Mouse (Mus musculus) adrenal gland, postnatal 25 days (tissue): ENCODE results near the gene Cryba4. TPM values are rescaled to one million over a fixed set of nuclear protein-coding genes. Genes with fewer than 3 reads are reported as not detected.
A peak's percentile ranks its signal among the peaks of the same experiment; 100 is the strongest.

Experiments used
- DNase-seq: peaks from one replicate; pipeline ENCODE4 v3.0.0; 2021; ENCODE audit warnings: mixed read lengths
- total RNA-seq: library from RNA; stranded (reverse); gene quantifications from 2 replicates; pipeline ENCODE4 v1.2.3, GENCODE M21; 2021

Gene Cryba4
- total RNA-seq, 1 experiment from 2014 or later, result 14.8 TPM

- no peak for DNase-seq
Observed at GRCm38 (mm10) chr5:112266011-112266777, 13.9 kb upstream of the Cryba4 start.

- no peak for DNase-seq
Observed at GRCm38 (mm10) chr5:112265515-112265914, 13.2 kb upstream of the Cryba4 start.

GRCm38 (mm10) chr5:112265110-112265509, 12.8 kb upstream of the Cryba4 start:
- DNase-seq, result no peak

- no peak for DNase-seq
Observed at GRCm38 (mm10) chr5:112264099-112264498, 11.8 kb upstream of the Cryba4 start.

- DNase-seq, result no peak
Observed at GRCm38 (mm10) chr5:112260818-112261217, 8.5 kb upstream of the Cryba4 start.

GRCm38 (mm10) chr5:112259862-112260650, 7.7 kb upstream of the Cryba4 start:
- DNase-seq, result no peak

- no peak for DNase-seq
Observed at GRCm38 (mm10) chr5:112257896-112258295, 5.6 kb upstream of the Cryba4 start.

GRCm38 (mm10) chr5:112256457-112256856, 4.1 kb upstream of the Cryba4 start:
- DNase-seq, result no peak

GRCm38 (mm10) chr5:112255426-112255825, 3.1 kb upstream of the Cryba4 start, which contains the start of gene Crybb1:
TSS of gene Crybb1 (plus strand) at chr5:112255815.
- DNase-seq, result peak; percentile 81

GRCm38 (mm10) chr5:112254282-112254806, 2.0 kb upstream of the Cryba4 start:
- peak; percentile 91 for DNase-seq

GRCm38 (mm10) chr5:112253169-112253568, 851 bp upstream of the Cryba4 start:
- DNase-seq, result peak; percentile 47

- peak; percentile 42 for DNase-seq
Observed at GRCm38 (mm10) chr5:112249106-112249505, 3.2 kb downstream of the Cryba4 start.

- DNase-seq, result no peak
Observed at GRCm38 (mm10) chr5:112247399-112247798, 4.9 kb downstream of the Cryba4 start.

GRCm38 (mm10) chr5:112244890-112245615, 7.3 kb downstream of the Cryba4 start:
- no peak for DNase-seq

GRCm38 (mm10) chr5:112244275-112244562, 8.1 kb downstream of the Cryba4 start:
- no peak for DNase-seq

- no peak for DNase-seq
Observed at GRCm38 (mm10) chr5:112243539-112244274, 8.6 kb downstream of the Cryba4 start.

GRCm38 (mm10) chr5:112243041-112243440, 9.3 kb downstream of the Cryba4 start:
- no peak for DNase-seq

- peak; percentile 41 for DNase-seq
Observed at GRCm38 (mm10) chr5:112242361-112242778, 9.9 kb downstream of the Cryba4 start.

GRCm38 (mm10) chr5:112241849-112242248, 10.5 kb downstream of the Cryba4 start:
- no peak for DNase-seq

GRCm38 (mm10) chr5:112240761-112241160, 11.6 kb downstream of the Cryba4 start:
- peak; percentile 89 for DNase-seq

- no peak for DNase-seq
Observed at GRCm38 (mm10) chr5:112238781-112239482, 13.4 kb downstream of the Cryba4 start.
